Mouse (Mus musculus): ENCODE results near the gene Eif3k. TPM values are rescaled to one million over a fixed set of nuclear protein-coding genes. Genes with fewer than 3 reads are reported as not detected.

Gene Eif3k
- polyA plus RNA-seq, 1 experiment from 2014 or later, result 166 TPM

GRCm38 (mm10) chr7:28946271-28946610, 35.4 kb downstream of the Eif3k start:
- WGBS (ENCODE audit: insufficient replicate concordance), result 20% methylated on average over 1 of the region's 1 CpGs
- TF ChIP-seq EP300 (IDR thresholded peaks at IDR 0.05; ENCODE audit: low read depth) (no peak), CTCF (IDR thresholded peaks at IDR 0.05; ENCODE audit: low read depth) (no peak)
- Histone ChIP-seq H3K4me2 (ENCODE audit: low read depth, low read length) (no peak overlapping the region), H3K27ac (ENCODE audit: low read depth) (peak overlapping the region; percentile 29; the same call in 1 of the 2 replicates), H3K9ac (replicated peaks) (no peak overlapping the region), H3K4me1 (ENCODE audit: insufficient read depth) (peaks cover 73% of the 10 kb centered on the region), H3K4me3 (ENCODE audit: low read depth, low read length) (no peak overlapping the region), H3K27me3 (ENCODE audit: insufficient read depth, low read length) (no peaks in the 10 kb centered on the region), H3K36me3 (replicated peaks; ENCODE audit: insufficient read depth, low read length) (peaks cover 16% of the 10 kb centered on the region), H3K9me3 (ENCODE audit: low read length) (no peaks in the 10 kb centered on the region)
- DNase-seq (no peak), ATAC-seq (no peak)

GRCm38 (mm10) chr7:28945416-28946270, 36.0 kb downstream of the Eif3k start:
- peak overlapping the region; percentile 21; the same call in 1 of the 2 replicates for H3K9ac ChIP-seq (replicated peaks)
- H3K4me1 ChIP-seq (ENCODE audit: insufficient read depth), result peaks cover 72% of the 10 kb centered on the region
- H3K27me3 ChIP-seq (ENCODE audit: insufficient read depth, low read length), result no peaks in the 10 kb centered on the region
- no peak for DNase-seq
- ATAC-seq, result no peak; the same call in 1 of the 2 replicates
- H3K4me3 ChIP-seq (ENCODE audit: low read depth, low read length), result no peak overlapping the region
- peaks cover 15% of the 10 kb centered on the region for H3K36me3 ChIP-seq (replicated peaks; ENCODE audit: insufficient read depth, low read length)
- 71% methylated on average over 10 of the region's 10 CpGs for WGBS (ENCODE audit: insufficient replicate concordance)
- H3K4me2 ChIP-seq (ENCODE audit: low read depth, low read length), result no peak overlapping the region
- no peaks in the 10 kb centered on the region for H3K9me3 ChIP-seq (ENCODE audit: low read length)
- TF ChIP-seq CTCF (IDR thresholded peaks at IDR 0.05; ENCODE audit: low read depth), result no peak
- 0 out of 2 replicates have a peak, but pooled peaks have one; percentile 18 for TF ChIP-seq EP300 (IDR thresholded peaks at IDR 0.05; ENCODE audit: low read depth)
- H3K27ac ChIP-seq (ENCODE audit: low read depth), result peak overlapping the region; percentile 29

DNA sequence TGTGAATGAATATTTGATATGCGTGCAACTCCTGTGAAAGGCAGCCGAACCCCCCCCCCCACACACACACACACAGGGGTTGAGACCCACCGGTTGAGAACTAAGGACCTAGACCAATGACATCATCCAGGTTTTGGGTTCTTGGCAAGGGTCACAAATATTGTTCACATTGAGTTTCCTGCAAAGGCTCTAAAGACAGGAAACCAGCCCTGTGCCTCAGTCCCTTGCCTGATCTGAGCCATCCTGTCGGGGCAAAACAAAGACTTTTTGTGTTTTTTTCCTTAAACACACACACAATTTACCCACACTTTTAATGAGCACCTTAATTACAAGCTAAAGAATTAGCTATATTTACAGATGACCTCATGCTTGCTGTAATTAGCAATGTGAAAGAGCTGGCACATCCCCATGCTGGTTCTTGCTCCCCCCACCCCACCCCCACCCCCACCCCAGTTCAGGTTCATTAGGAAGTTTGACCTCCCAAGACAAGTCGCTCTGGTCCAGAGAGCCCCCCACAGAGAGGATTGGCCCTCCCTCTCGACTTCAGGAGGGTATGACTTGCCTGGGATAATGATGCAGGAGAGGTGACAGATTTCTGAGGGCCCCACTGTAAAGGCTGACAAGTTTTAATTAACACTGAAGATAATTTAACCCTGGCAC, 36.8 kb downstream of the Eif3k start:
- H3K9me3 ChIP-seq (ENCODE audit: low read length), result no peaks in the 10 kb centered on the region
- H3K36me3 ChIP-seq (replicated peaks; ENCODE audit: insufficient read depth, low read length), result peaks cover 13% of the 10 kb centered on the region
- 57% methylated on average over 6 of the region's 6 CpGs for WGBS (ENCODE audit: insufficient replicate concordance)
- peak overlapping the region; percentile 21; the same call in 1 of the 2 replicates for H3K9ac ChIP-seq (replicated peaks)
- no peak overlapping the region for H3K4me2 ChIP-seq (ENCODE audit: low read depth, low read length)
- no peak overlapping the region for H3K4me3 ChIP-seq (ENCODE audit: low read depth, low read length)
- peak overlapping the region; percentile 29 for H3K27ac ChIP-seq (ENCODE audit: low read depth)
- ATAC-seq (no peak), DNase-seq (no peak)
- no peaks in the 10 kb centered on the region for H3K27me3 ChIP-seq (ENCODE audit: insufficient read depth, low read length)
- H3K4me1 ChIP-seq (ENCODE audit: insufficient read depth), result peaks cover 71% of the 10 kb centered on the region
- TF ChIP-seq CTCF (IDR thresholded peaks at IDR 0.05; ENCODE audit: low read depth) (no peak), EP300 (IDR thresholded peaks at IDR 0.05; ENCODE audit: low read depth) (no peak)

DNA sequence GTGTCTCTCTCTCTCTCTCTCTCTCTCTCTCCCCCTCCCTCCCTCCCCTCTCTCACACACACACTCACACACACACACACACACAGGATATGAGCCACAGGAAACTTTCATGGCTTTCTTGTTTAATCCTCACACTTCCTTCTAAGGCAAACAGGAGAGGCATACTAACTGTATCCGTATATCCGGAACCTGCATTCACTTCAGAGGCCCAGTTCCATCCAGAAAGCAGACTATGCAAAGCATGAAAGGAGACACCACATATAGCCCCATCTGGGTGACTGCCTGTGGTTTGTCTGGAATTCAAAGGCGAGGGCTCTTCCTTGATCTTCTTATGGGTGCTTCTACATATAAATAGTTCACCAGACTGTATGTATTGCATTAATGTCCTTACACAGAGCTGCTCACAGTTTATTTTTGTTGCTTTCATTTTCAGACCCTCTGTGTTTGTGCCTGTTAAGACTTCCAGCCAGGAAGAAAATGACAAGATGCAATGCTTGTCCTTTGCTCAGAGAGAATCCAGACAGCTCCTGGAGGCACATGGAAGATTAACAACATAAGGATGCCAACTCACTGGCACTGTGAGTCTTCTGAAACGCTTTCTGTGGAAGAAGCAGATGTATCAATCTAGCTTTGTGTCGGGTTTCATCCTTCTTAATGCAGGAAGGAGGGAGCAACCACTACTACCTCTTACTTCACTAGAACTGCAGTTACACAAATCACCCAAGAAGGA, 38.0 kb downstream of the Eif3k start:
- peak overlapping the region; percentile 64; the same call in 1 of the 2 replicates for H3K27ac ChIP-seq (ENCODE audit: low read depth)
- no peaks in the 10 kb centered on the region for H3K27me3 ChIP-seq (ENCODE audit: insufficient read depth, low read length)

DNA sequence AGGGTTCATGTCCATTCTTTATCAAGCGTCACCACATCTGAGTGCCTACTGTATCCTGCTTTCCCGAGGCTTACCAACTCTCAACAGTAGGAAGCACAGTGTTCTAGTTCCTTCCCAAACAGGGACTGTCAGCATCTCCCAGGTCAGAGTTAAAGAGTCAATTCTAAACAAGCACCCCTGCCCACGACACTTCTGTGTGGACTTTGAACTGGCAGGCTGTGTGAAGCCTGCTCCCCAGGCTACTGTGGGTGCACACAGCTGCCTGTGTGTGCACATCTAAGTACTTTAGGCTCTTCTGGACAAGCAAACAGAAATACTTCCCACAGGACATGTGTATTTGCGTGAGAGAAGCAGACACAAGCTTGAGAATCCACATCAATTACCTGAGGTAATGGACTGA, 40.1 kb downstream of the Eif3k start:
- Histone ChIP-seq H3K27me3 (ENCODE audit: insufficient read depth, low read length) (no peaks in the 10 kb centered on the region), H3K9me3 (ENCODE audit: low read length) (no peaks in the 10 kb centered on the region), H3K4me1 (ENCODE audit: insufficient read depth) (peaks cover 68% of the 10 kb centered on the region), H3K4me3 (ENCODE audit: low read depth, low read length) (no peak overlapping the region), H3K27ac (ENCODE audit: low read depth) (peak overlapping the region; percentile 64), H3K9ac (replicated peaks) (no peak overlapping the region), H3K4me2 (ENCODE audit: low read depth, low read length) (no peak overlapping the region), H3K36me3 (replicated peaks; ENCODE audit: insufficient read depth, low read length) (peaks cover 8% of the 10 kb centered on the region)
- ATAC-seq, result peak; percentile 73
- no peak for DNase-seq
- no peak for TF ChIP-seq CTCF (IDR thresholded peaks at IDR 0.05; ENCODE audit: low read depth)
- no peak for TF ChIP-seq EP300 (IDR thresholded peaks at IDR 0.05; ENCODE audit: low read depth)
- WGBS (ENCODE audit: insufficient replicate concordance), result 60% methylated on average over 4 of the region's 4 CpGs

More for the DNA sequence above, 38.0 kb downstream of the Eif3k start:
- Histone ChIP-seq H3K4me3 (ENCODE audit: low read depth, low read length) (no peak overlapping the region), H3K9ac (replicated peaks) (no peak overlapping the region), H3K4me1 (ENCODE audit: insufficient read depth) (peaks cover 68% of the 10 kb centered on the region), H3K9me3 (ENCODE audit: low read length) (no peaks in the 10 kb centered on the region), H3K36me3 (replicated peaks; ENCODE audit: insufficient read depth, low read length) (peaks cover 8% of the 10 kb centered on the region), H3K4me2 (ENCODE audit: low read depth, low read length) (no peak overlapping the region)
- 64% methylated on average over 5 of the region's 5 CpGs for WGBS (ENCODE audit: insufficient replicate concordance)
- no peak for DNase-seq
- no peak for ATAC-seq
- no peak for TF ChIP-seq EP300 (IDR thresholded peaks at IDR 0.05; ENCODE audit: low read depth)
- no peak for TF ChIP-seq CTCF (IDR thresholded peaks at IDR 0.05; ENCODE audit: low read depth)

GRCm38 (mm10) chr7:28941129-28941528, 40.5 kb downstream of the Eif3k start:
- H3K27me3 ChIP-seq (ENCODE audit: insufficient read depth, low read length), result no peaks in the 10 kb centered on the region
- no peak overlapping the region for H3K4me2 ChIP-seq (ENCODE audit: low read depth, low read length)
- ATAC-seq, result peak; percentile 11; the same call in 1 of the 2 replicates
- TF ChIP-seq CTCF (IDR thresholded peaks at IDR 0.05; ENCODE audit: low read depth) (no peak), EP300 (IDR thresholded peaks at IDR 0.05; ENCODE audit: low read depth) (no peak)
- H3K27ac ChIP-seq (ENCODE audit: low read depth), result peak overlapping the region; percentile 64
- 65% methylated on average over 4 of the region's 4 CpGs for WGBS (ENCODE audit: insufficient replicate concordance)
- H3K9ac ChIP-seq (replicated peaks), result no peak overlapping the region
- no peaks in the 10 kb centered on the region for H3K9me3 ChIP-seq (ENCODE audit: low read length)
- no peak overlapping the region for H3K4me3 ChIP-seq (ENCODE audit: low read depth, low read length)
- peaks cover 12% of the 10 kb centered on the region for H3K36me3 ChIP-seq (replicated peaks; ENCODE audit: insufficient read depth, low read length)
- peaks cover 68% of the 10 kb centered on the region for H3K4me1 ChIP-seq (ENCODE audit: insufficient read depth)
- DNase-seq, result no peak

Data from liver, postnatal 0 days (tissue).